Mouse (Mus musculus): Measurements from ENCODE around the gene Il11ra2. TPM values are rescaled to one million over a fixed set of nuclear protein-coding genes. Genes with fewer than 3 reads are reported as not detected.
"Not testable (repeated sequence)": the region's sequence is repeated elsewhere in the genome, so short reads cannot be mapped to it uniquely, and the experiment has no call there.

Gene Il11ra2
- polyA plus RNA-seq (2016; fragmentation: Nextera tagmentation; extraction: Ambion mirVana), result not detected in 2 replicates

GRCm38 (mm10) chr4:42661793-42662192 lies at the start of gene Il11ra2:
Il11ra2 (minus strand) TSS chr4:42661893.
- not testable (repeated sequence) for H3K4me3 ChIP-seq; H3K36me3 ChIP-seq; H3K9ac ChIP-seq (replicated peaks); H3K4me2 ChIP-seq (replicated peaks); ATAC-seq (ENCODE audit: low FRiP score, low read depth); H3K4me1 ChIP-seq; H3K27me3 ChIP-seq; H3K27ac ChIP-seq (replicated peaks); H3K9me3 ChIP-seq
- WGBS, result no CpG with 5 or more reads among the region's 3 CpGs

DNA sequence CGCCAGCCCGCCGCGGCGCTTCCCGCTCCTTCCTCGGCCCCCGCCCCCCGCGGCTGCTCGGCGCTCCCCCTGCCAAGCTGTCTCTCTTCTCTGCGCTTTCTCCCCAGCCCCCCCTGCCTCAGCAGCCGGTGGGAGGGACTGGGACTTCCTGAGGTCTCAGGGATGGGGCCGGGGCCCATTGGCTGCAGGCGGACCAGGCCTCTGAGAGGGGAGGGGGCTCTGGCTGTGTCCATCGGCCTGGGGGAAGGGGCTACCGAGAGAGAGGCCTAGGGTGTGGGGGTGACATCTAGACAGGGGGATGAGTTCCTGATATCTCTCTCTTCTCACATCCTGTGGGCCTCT lies 20.5 kb upstream of the Il11ra2 start:
- not testable (repeated sequence) for H3K36me3 ChIP-seq; H3K4me3 ChIP-seq; H3K4me2 ChIP-seq (replicated peaks); H3K4me1 ChIP-seq; H3K27ac ChIP-seq (replicated peaks); H3K9ac ChIP-seq (replicated peaks); H3K27me3 ChIP-seq; H3K9me3 ChIP-seq
- ATAC-seq (ENCODE audit: low FRiP score, low read depth), result peak; percentile 74; the same call in 1 of the 2 replicates
- WGBS, result no CpG with 5 or more reads among the region's 18 CpGs

- H3K27me3 ChIP-seq; H3K9me3 ChIP-seq; H3K4me2 ChIP-seq (replicated peaks); H3K36me3 ChIP-seq; H3K9ac ChIP-seq (replicated peaks); H3K4me3 ChIP-seq; H3K27ac ChIP-seq (replicated peaks); H3K4me1 ChIP-seq: not testable (repeated sequence)
- peak; percentile 69 for ATAC-seq (ENCODE audit: low FRiP score, low read depth)
- no CpG with 5 or more reads among the region's 66 CpGs for WGBS
These were observed 19.9 kb upstream of the Il11ra2 start for GRCm38 (mm10) chr4:42681473-42682182.

- not testable (repeated sequence) for H3K36me3 ChIP-seq; H3K9me3 ChIP-seq; H3K4me3 ChIP-seq; H3K9ac ChIP-seq (replicated peaks); H3K27me3 ChIP-seq; H3K4me1 ChIP-seq; H3K27ac ChIP-seq (replicated peaks); H3K4me2 ChIP-seq (replicated peaks)
- WGBS, result no CpG with 5 or more reads among the region's 32 CpGs
- peak; percentile 65; the same call in 1 of the 2 replicates for ATAC-seq (ENCODE audit: low FRiP score, low read depth)
These were observed 19.0 kb upstream of the Il11ra2 start for GRCm38 (mm10) chr4:42680374-42681356.

GRCm38 (mm10) chr4:42679365-42679764 lies 17.7 kb upstream of the Il11ra2 start:
- WGBS, result no CpG with 5 or more reads among the region's 7 CpGs
- H3K27me3 ChIP-seq; H3K27ac ChIP-seq (replicated peaks); H3K4me2 ChIP-seq (replicated peaks); H3K36me3 ChIP-seq; H3K9ac ChIP-seq (replicated peaks); H3K4me3 ChIP-seq; H3K9me3 ChIP-seq; H3K4me1 ChIP-seq: not testable (repeated sequence)
- peak; percentile 24; the same call in 1 of the 2 replicates for ATAC-seq (ENCODE audit: low FRiP score, low read depth)

- H3K9me3 ChIP-seq; ATAC-seq (ENCODE audit: low FRiP score, low read depth): not testable (repeated sequence)
- WGBS, result no CpG with 5 or more reads among the region's 4 CpGs
These were observed 13.7 kb upstream of the Il11ra2 start for GRCm38 (mm10) chr4:42675415-42675814.

GRCm38 (mm10) chr4:42654951-42655350 lies 6.7 kb downstream of the Il11ra2 start, which contains the start of gene Ccl27b:
Ccl27b (plus strand) TSS chr4:42655251.
- not testable (repeated sequence) for H3K4me3 ChIP-seq; H3K27me3 ChIP-seq; ATAC-seq (ENCODE audit: low FRiP score, low read depth); H3K9ac ChIP-seq (replicated peaks); H3K27ac ChIP-seq (replicated peaks); H3K9me3 ChIP-seq; H3K4me1 ChIP-seq; H3K4me2 ChIP-seq (replicated peaks); H3K36me3 ChIP-seq
- no CpG with 5 or more reads among the region's 9 CpGs for WGBS

More at GRCm38 (mm10) chr4:42675415-42675814, 13.7 kb upstream of the Il11ra2 start:
- H3K4me3 ChIP-seq; H3K4me1 ChIP-seq; H3K27ac ChIP-seq (replicated peaks); H3K4me2 ChIP-seq (replicated peaks); H3K36me3 ChIP-seq; H3K27me3 ChIP-seq; H3K9ac ChIP-seq (replicated peaks): not testable (repeated sequence)

GRCm38 (mm10) chr4:42629419-42629818 lies 32.3 kb downstream of the Il11ra2 start, which contains the start of gene Gm2564:
Gm2564 (plus strand) TSS chr4:42629719.
- ATAC-seq (ENCODE audit: low FRiP score, low read depth); H3K27ac ChIP-seq (replicated peaks); H3K9me3 ChIP-seq; H3K4me3 ChIP-seq; H3K27me3 ChIP-seq; H3K4me2 ChIP-seq (replicated peaks); H3K9ac ChIP-seq (replicated peaks); H3K4me1 ChIP-seq; H3K36me3 ChIP-seq: not testable (repeated sequence)
- no CpG with 5 or more reads among the region's 8 CpGs for WGBS

DNA sequence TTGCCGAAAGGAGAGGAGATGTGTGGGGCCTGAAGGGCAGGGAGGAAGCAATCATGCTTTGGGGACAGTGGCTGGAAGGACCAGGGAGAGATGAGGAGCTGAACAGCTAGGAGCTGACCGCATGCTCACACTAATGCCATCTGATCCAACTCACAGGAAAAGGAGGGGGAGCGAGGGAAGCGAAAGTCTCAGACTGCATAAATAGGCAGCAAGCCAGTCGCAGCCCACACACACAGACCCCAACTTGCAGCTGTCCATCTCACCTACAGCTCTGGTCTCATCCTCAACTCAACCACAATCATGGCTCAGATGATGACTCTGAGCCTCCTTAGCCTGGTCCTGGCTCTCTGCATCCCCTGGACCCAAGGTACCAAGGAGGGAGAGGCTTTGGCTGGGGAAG lies 49.8 kb downstream of the Il11ra2 start, which contains the start of gene Gm10591:
TSS of gene Gm10591 (plus strand) at position 301 of the 400 bp plus-strand sequence.
- not testable (repeated sequence) for ATAC-seq (ENCODE audit: low FRiP score, low read depth)

More for the DNA sequence above, 49.8 kb downstream of the Il11ra2 start, which contains the start of gene Gm10591:
- H3K9ac ChIP-seq (replicated peaks); H3K27ac ChIP-seq (replicated peaks); H3K4me3 ChIP-seq; H3K36me3 ChIP-seq; H3K4me1 ChIP-seq; H3K9me3 ChIP-seq; H3K4me2 ChIP-seq (replicated peaks); H3K27me3 ChIP-seq: not testable (repeated sequence)
- WGBS, result no CpG with 5 or more reads among the region's 5 CpGs

Other genes starting within 250 kb of the Il11ra2 start
- gene Gm21586, start 222.5 kb downstream of the Il11ra2 start, polyA plus RNA-seq (2016; fragmentation: Nextera tagmentation; extraction: Ambion mirVana), result not detected in 2 replicates
- 0.10 TPM in 1 of 2 replicates, not detected in the other for gene Gm2163, start 195.1 kb downstream of the Il11ra2 start, polyA plus RNA-seq (2016; fragmentation: Nextera tagmentation; extraction: Ambion mirVana)
- gene Fam205a2, start 133.7 kb downstream of the Il11ra2 start, polyA plus RNA-seq (2016; fragmentation: Nextera tagmentation; extraction: Ambion mirVana), result not detected in 2 replicates
- gene Gm10591, start 49.7 kb downstream of the Il11ra2 start, polyA plus RNA-seq (2016; fragmentation: Nextera tagmentation; extraction: Ambion mirVana), result not detected in 2 replicates
- not detected in 2 replicates for gene Gm2564, start 32.2 kb downstream of the Il11ra2 start, polyA plus RNA-seq (2016; fragmentation: Nextera tagmentation; extraction: Ambion mirVana)
- not detected in 2 replicates for gene Ccl27b, start 6.6 kb downstream of the Il11ra2 start, polyA plus RNA-seq (2016; fragmentation: Nextera tagmentation; extraction: Ambion mirVana)
- 1.8 and 2.4 TPM in 2 replicates for gene 4930578G10Rik, start 73.7 kb upstream of the Il11ra2 start, polyA plus RNA-seq (2016; fragmentation: Nextera tagmentation; extraction: Ambion mirVana)
- gene Ccl19, start 94.7 kb upstream of the Il11ra2 start, polyA plus RNA-seq (2016; fragmentation: Nextera tagmentation; extraction: Ambion mirVana), result 0.38 and 0.52 TPM in 2 replicates
- gene Ccl21a, start 112.1 kb upstream of the Il11ra2 start, polyA plus RNA-seq (2016; fragmentation: Nextera tagmentation; extraction: Ambion mirVana), result 0.73 and 1.1 TPM in 2 replicates
- 0.09 and 0.26 TPM in 2 replicates for gene Fam205a1, start 192.0 kb upstream of the Il11ra2 start, polyA plus RNA-seq (2016; fragmentation: Nextera tagmentation; extraction: Ambion mirVana)
- gene Gm12394, start 194.9 kb upstream of the Il11ra2 start, polyA plus RNA-seq (2016; fragmentation: Nextera tagmentation; extraction: Ambion mirVana), result 0.32 and 0.47 TPM in 2 replicates
- gene Fam205c, start 212.3 kb upstream of the Il11ra2 start, polyA plus RNA-seq (2016; fragmentation: Nextera tagmentation; extraction: Ambion mirVana), result 2.3 and 3.0 TPM in 2 replicates

All from midbrain, embryonic 12.5 days (tissue).